Mouse (Mus musculus): ENCODE data around the gene Olfr173. TPM values are rescaled to one million over a fixed set of nuclear protein-coding genes. Genes with fewer than 3 reads are reported as not detected.

Gene Olfr173
- polyA plus RNA-seq (2012; ENCODE audit: low replicate concordance), result not detected in 2 replicates

GRCm38 (mm10) chr16:58800168-58800567, at the start of gene Olfr173:
Olfr173 (minus strand) TSS chr16:58800268.

GRCm38 (mm10) chr16:58826732-58827319, 26.8 kb upstream of the Olfr173 start, which contains the start of gene Olfr175-ps1:
Olfr175-ps1 (minus strand) TSS chr16:58826782.

GRCm38 (mm10) chr16:58763076-58763475, 37.0 kb downstream of the Olfr173 start, which contains the start of gene Olfr172:
Olfr172 (minus strand) TSS chr16:58763176.

Other genes with a start within 250 kb of the Olfr173 start
- gene Gm813, start 183.3 kb downstream of the Olfr173 start, polyA plus RNA-seq (2012; ENCODE audit: low replicate concordance), result not detected in 2 replicates
- not detected in 2 replicates for gene E330017A01Rik, start 161.5 kb downstream of the Olfr173 start, polyA plus RNA-seq (2012; ENCODE audit: low replicate concordance)
- gene Cpox, start 130.0 kb downstream of the Olfr173 start, polyA plus RNA-seq (2012; ENCODE audit: low replicate concordance), result 58.3 and 87.2 TPM in 2 replicates
- gene Gpr15, start 81.2 kb downstream of the Olfr173 start, polyA plus RNA-seq (2012; ENCODE audit: low replicate concordance), result not detected in 2 replicates
- 1.2 and 3.1 TPM in 2 replicates for gene Cldnd1, start 72.4 kb downstream of the Olfr173 start, polyA plus RNA-seq (2012; ENCODE audit: low replicate concordance)
- not detected in 2 replicates for gene Olfr172, start 37.1 kb downstream of the Olfr173 start, polyA plus RNA-seq (2012; ENCODE audit: low replicate concordance)
- gene Olfr175-ps1, start 26.5 kb upstream of the Olfr173 start, polyA plus RNA-seq (2012; ENCODE audit: low replicate concordance), result not detected in 2 replicates
- gene Olfr177, start 74.5 kb upstream of the Olfr173 start, polyA plus RNA-seq (2012; ENCODE audit: low replicate concordance), result not detected in 2 replicates
- gene Olfr178, start 91.8 kb upstream of the Olfr173 start, polyA plus RNA-seq (2012; ENCODE audit: low replicate concordance), result not detected in 2 replicates
- gene Olfr181, start 128.5 kb upstream of the Olfr173 start, polyA plus RNA-seq (2012; ENCODE audit: low replicate concordance), result not detected in 2 replicates
- gene Olfr180, start 129.1 kb upstream of the Olfr173 start, polyA plus RNA-seq (2012; ENCODE audit: low replicate concordance), result not detected in 2 replicates
- gene Olfr183, start 195.1 kb upstream of the Olfr173 start, polyA plus RNA-seq (2012; ENCODE audit: low replicate concordance), result not detected in 2 replicates
- gene Olfr186, start 230.0 kb upstream of the Olfr173 start, polyA plus RNA-seq (2012; ENCODE audit: low replicate concordance), result not detected in 2 replicates
- not detected in 2 replicates for gene Olfr187, start 239.5 kb upstream of the Olfr173 start, polyA plus RNA-seq (2012; ENCODE audit: low replicate concordance)